Mouse (Mus musculus): ENCODE measurements around the gene Gm13124. TPM values are rescaled to one million over a fixed set of nuclear protein-coding genes. Genes with fewer than 3 reads are reported as not detected.
"Not testable (repeated sequence)": the region's sequence is repeated elsewhere in the genome, so short reads cannot be mapped to it uniquely, and the experiment has no call there.

The Gm13124 gene
- total RNA-seq (2021), result not detected

GRCm38 (mm10) chr4:144565034-144565433, at the start of gene Gm13124:
Gene Gm13124, minus strand, starts transcription at chr4:144565134.
- intact Hi-C loops (cut with DNase I), result no loop called here
- DNase-seq (ENCODE audit: low spot score), result no peak

GRCm38 (mm10) chr4:144614586-144614985, 49.7 kb upstream of the Gm13124 start:
- DNase-seq (ENCODE audit: low spot score), result no peak
- intact Hi-C loops (cut with DNase I), result no loop called here

GRCm38 (mm10) chr4:144613407-144613806, 48.5 kb upstream of the Gm13124 start, which contains the start of gene Aadacl4:
Gene Aadacl4, plus strand, starts transcription at chr4:144613707.
- intact Hi-C loops (cut with DNase I), result no loop called here

GRCm38 (mm10) chr4:144592790-144593189, 27.9 kb upstream of the Gm13124 start:
- no peak for DNase-seq (ENCODE audit: low spot score)
- intact Hi-C loops (cut with DNase I), result no loop called here

More at GRCm38 (mm10) chr4:144613407-144613806, 48.5 kb upstream of the Gm13124 start, which contains the start of gene Aadacl4:
- DNase-seq (ENCODE audit: low spot score), result no peak

GRCm38 (mm10) chr4:144586207-144586606, 21.3 kb upstream of the Gm13124 start:
- DNase-seq (ENCODE audit: low spot score); intact Hi-C loops (cut with DNase I): not testable (repeated sequence)

- intact Hi-C loops (cut with DNase I), result no loop called here
- DNase-seq (ENCODE audit: low spot score), result no peak
Measured at GRCm38 (mm10) chr4:144567752-144568151, 2.8 kb upstream of the Gm13124 start.

GRCm38 (mm10) chr4:144561205-144561604, 3.7 kb downstream of the Gm13124 start:
- DNase-seq (ENCODE audit: low spot score), result no peak
- intact Hi-C loops (cut with DNase I), result no loop called here

GRCm38 (mm10) chr4:144559792-144560191, 5.1 kb downstream of the Gm13124 start:
- intact Hi-C loops (cut with DNase I), result no loop called here
- no peak for DNase-seq (ENCODE audit: low spot score)

- intact Hi-C loops (cut with DNase I), result no loop called here
- no peak for DNase-seq (ENCODE audit: low spot score)
Measured at GRCm38 (mm10) chr4:144551156-144551555, 13.8 kb downstream of the Gm13124 start.

- intact Hi-C loops (cut with DNase I); DNase-seq (ENCODE audit: low spot score): not testable (repeated sequence)
Measured at GRCm38 (mm10) chr4:144545339-144545738, 19.6 kb downstream of the Gm13124 start.

- DNase-seq (ENCODE audit: low spot score), result no peak
- intact Hi-C loops (cut with DNase I), result no loop called here
Measured at GRCm38 (mm10) chr4:144544689-144545088, 20.2 kb downstream of the Gm13124 start.

- intact Hi-C loops (cut with DNase I), result no loop called here
Measured at GRCm38 (mm10) chr4:144519522-144519921, 45.4 kb downstream of the Gm13124 start, which contains the start of gene 9430007A20Rik. Gene 9430007A20Rik, plus strand, starts transcription at chr4:144519822.

GRCm38 (mm10) chr4:144506518-144506917, 58.4 kb downstream of the Gm13124 start:
- no peak for DNase-seq (ENCODE audit: low spot score)
- intact Hi-C loops (cut with DNase I), result no loop called here

More at GRCm38 (mm10) chr4:144519522-144519921, 45.4 kb downstream of the Gm13124 start, which contains the start of gene 9430007A20Rik:
- DNase-seq (ENCODE audit: low spot score), result no peak

Other genes with a start within 250 kb of the Gm13124 start
- gene Gm13128, start 234.9 kb downstream of the Gm13124 start, total RNA-seq (2021), result not detected
- not detected for gene Gm13119, start 207.2 kb downstream of the Gm13124 start, total RNA-seq (2021)
- gene Pramef20, start 187.2 kb downstream of the Gm13124 start, total RNA-seq (2021), result not detected
- not detected for gene Pramef12, start 156.7 kb downstream of the Gm13124 start, total RNA-seq (2021)
- gene 1700012P22Rik, start 126.4 kb downstream of the Gm13124 start, total RNA-seq (2021), result not detected
- not detected for gene Gm9944, start 111.8 kb downstream of the Gm13124 start, total RNA-seq (2021)
- not detected for gene Aadacl3, start 101.4 kb downstream of the Gm13124 start, total RNA-seq (2021)
- not detected for gene 9430007A20Rik, start 45.3 kb downstream of the Gm13124 start, total RNA-seq (2021)
- not detected for gene Aadacl4, start 48.6 kb upstream of the Gm13124 start, total RNA-seq (2021)
- gene Gm436, start 121.2 kb upstream of the Gm13124 start, total RNA-seq (2021), result not detected
- gene Gm13178, start 156.3 kb upstream of the Gm13124 start, total RNA-seq (2021), result not detected
- gene Gm438, start 221.4 kb upstream of the Gm13124 start, total RNA-seq (2021), result not detected

All from heart, postnatal 25 days (tissue).